1 mouse cellular context compared by ENCODE assay signal in genomic region chr7:135508602-135509001, GRCm38 (mm10).
TF ChIP-seq lines count a peak whose summit lies in the region.

No protein-coding gene starts in this region.

TF ChIP-seq in MEL, 35 proteins besides CTCF, POLR2A, EP300 and RAD21 (continued from another document):
- no peak for TF ChIP-seq NRF1 (IDR thresholded peaks at IDR 0.05; ENCODE audit: insufficient read depth, low read depth, low read length, poor library complexity, severe bottlenecking)
- TF ChIP-seq BHLHE40 (IDR thresholded peaks at IDR 0.05; ENCODE audit: borderline replicate concordance, low read depth, low read length): no peak
- TF ChIP-seq ZKSCAN1 (IDR thresholded peaks at IDR 0.05; ENCODE audit: low read depth, low read length): no peak
- TF ChIP-seq JUND (IDR thresholded peaks at IDR 0.05; ENCODE audit: low read depth, low read length): no peak
